Mouse (Mus musculus) MEL (cell line): ENCODE results near the gene Eml6. TPM values are rescaled to one million over a fixed set of nuclear protein-coding genes. Genes with fewer than 3 reads are reported as not detected.

Experiments
- DNase-seq: peaks from one replicate; pipeline ENCODE4 v3.0.0; 2011; ENCODE audit warnings: low read depth, low spot score
- H3K27ac ChIP-seq: 2 replicates; pipeline ENCODE4 v1.5.1; 2012; ENCODE audit warnings: low read depth, mild to moderate bottlenecking, control low read depth, low read length, moderate library complexity; ENCODE audit not compliant: control insufficient read depth
- H3K27me3 ChIP-seq, 2 experiments: fragments of 150-350 bp in 1 of 2; sonication (generic) in 1 of 2; 2 replicates each; pipeline ENCODE4 v1.6.1; 2012; ENCODE audit warnings: low read length in 2 of 2, mild to moderate bottlenecking in 2 of 2, improper control_type of control experiment in 1 of 2, moderate library complexity in 1 of 2; ENCODE audit not compliant: insufficient read depth in 2 of 2, control insufficient read depth in 1 of 2
- H3K36me3 ChIP-seq, 2 experiments: 2 replicates each; pipeline ENCODE4 v1.6.1; 2012 to 2014; ENCODE audit warnings: low read length in 2 of 2, improper control_type of control experiment in 1 of 2, inconsistent platforms in 1 of 2, mild to moderate bottlenecking in 1 of 2; ENCODE audit not compliant: insufficient read depth in 2 of 2, control insufficient read depth in 1 of 2
- H3K4me1 ChIP-seq, 2 experiments: fragments of 150-350 bp in 1 of 2; sonication (generic) in 1 of 2; 2 replicates each; pipeline ENCODE4 v1.6.1; 2012; ENCODE audit warnings: low read length in 2 of 2, improper control_type of control experiment in 1 of 2, mild to moderate bottlenecking in 1 of 2; ENCODE audit not compliant: insufficient read depth in 2 of 2, control insufficient read depth in 1 of 2
- H3K4me3 ChIP-seq, 2 experiments: fragments of 150-350 bp in 1 of 2; sonication (generic) in 1 of 2; 2 replicates each; pipeline ENCODE4 v1.5.1; 2012; ENCODE audit warnings: low read depth in 2 of 2, low read length in 2 of 2, mild to moderate bottlenecking in 2 of 2, moderate library complexity in 2 of 2, control low read depth in 1 of 2, improper control_type of control experiment in 1 of 2; ENCODE audit not compliant: control insufficient read depth in 1 of 2, insufficient read depth in 1 of 2
- H3K79me2 ChIP-seq: 2 replicates; pipeline ENCODE4 v1.6.1; 2012; ENCODE audit warnings: mild to moderate bottlenecking, low read length, moderate library complexity; ENCODE audit not compliant: control insufficient read depth, poor library complexity, insufficient read depth
- H3K9ac ChIP-seq: 2 replicates; pipeline ENCODE4 v1.6.1; 2012; ENCODE audit warnings: low read depth, mild to moderate bottlenecking, control low read depth, low read length, moderate library complexity; ENCODE audit not compliant: control insufficient read depth, poor library complexity, severe bottlenecking
- H3K9me3 ChIP-seq: fragments of 150-350 bp; sonication (generic); replicated peaks from 2 replicates; pipeline ENCODE4 v1.6.1; 2012; ENCODE audit warnings: mild to moderate bottlenecking, low read length, improper control_type of control experiment, moderate library complexity; ENCODE audit not compliant: insufficient read depth
- BHLHE40 ChIP-seq: IDR thresholded peaks from 2 replicates; pipeline ENCODE4 v1.6.1; 2012; ENCODE audit warnings: low read depth, mild to moderate bottlenecking, inconsistent platforms, low read length, improper control_type of control experiment, borderline replicate concordance
- CHD1 ChIP-seq: IDR thresholded peaks from 2 replicates; pipeline ENCODE4 v1.6.1; 2012; ENCODE audit warnings: low read depth, mild to moderate bottlenecking, inconsistent platforms, low read length, improper control_type of control experiment
- ETS1 ChIP-seq: IDR thresholded peaks from 2 replicates; pipeline ENCODE4 v1.6.1; 2012; ENCODE audit warnings: low read depth, mild to moderate bottlenecking, inconsistent platforms, low read length, improper control_type of control experiment, moderate library complexity
- GABPA ChIP-seq: IDR thresholded peaks from 2 replicates; pipeline ENCODE4 v1.6.1; 2012; ENCODE audit warnings: low read depth, mild to moderate bottlenecking, inconsistent platforms, low read length, improper control_type of control experiment, moderate library complexity
- GATA1 ChIP-seq: IDR thresholded peaks from 2 replicates; pipeline ENCODE4 v1.6.1; 2011; ENCODE audit warnings: low read depth, low read length, improper control_type of control experiment
- JUND ChIP-seq: IDR thresholded peaks from 2 replicates; pipeline ENCODE4 v1.6.1; 2011; ENCODE audit warnings: low read depth, mild to moderate bottlenecking, improper control_type of control experiment, low read length
- MAFK ChIP-seq: IDR thresholded peaks from 2 replicates; pipeline ENCODE4 v1.6.1; 2011; ENCODE audit warnings: low read depth, mild to moderate bottlenecking, low read length, improper control_type of control experiment, borderline replicate concordance
- MAX ChIP-seq: IDR thresholded peaks from 2 replicates; pipeline ENCODE4 v1.6.1; 2011; ENCODE audit warnings: low read length, improper control_type of control experiment
- MXI1 ChIP-seq: IDR thresholded peaks from 2 replicates; pipeline ENCODE4 v1.6.1; 2011; ENCODE audit warnings: mild to moderate bottlenecking, low read depth, low read length, improper control_type of control experiment
- POLR2A ChIP-seq, 2 experiments: IDR thresholded peaks; 2 replicates each; pipeline ENCODE4 v1.6.1; 2011 to 2012; ENCODE audit warnings: low read length in 2 of 2, mild to moderate bottlenecking in 2 of 2, control low read depth in 1 of 2, improper control_type of control experiment in 1 of 2, low read depth in 1 of 2, moderate library complexity in 1 of 2; ENCODE audit not compliant: control insufficient read depth in 1 of 2, insufficient read depth in 1 of 2, poor library complexity in 1 of 2
- POLR2AphosphoS2 ChIP-seq: IDR thresholded peaks from 2 replicates; pipeline ENCODE4 v1.6.1; 2011; ENCODE audit warnings: low read length, improper control_type of control experiment
- SIN3A ChIP-seq: IDR thresholded peaks from 2 replicates; pipeline ENCODE4 v1.6.1; 2012; ENCODE audit warnings: low read length, improper control_type of control experiment, inconsistent platforms
- SMC3 ChIP-seq: IDR thresholded peaks from 2 replicates; pipeline ENCODE4 v1.6.1; 2011; ENCODE audit warnings: low read depth, low read length, improper control_type of control experiment
- TAL1 ChIP-seq: IDR thresholded peaks from 2 replicates; pipeline ENCODE4 v1.6.1; 2012; ENCODE audit warnings: mild to moderate bottlenecking, inconsistent platforms, low read length, moderate library complexity, mixed read lengths
- TBP ChIP-seq: IDR thresholded peaks from 2 replicates; pipeline ENCODE4 v1.8.0; 2011; ENCODE audit warnings: low read depth, low read length, improper control_type of control experiment
- USF1 ChIP-seq: IDR thresholded peaks from 2 replicates; pipeline ENCODE4 v1.6.1; 2014; ENCODE audit warnings: low read depth, mild to moderate bottlenecking, inconsistent platforms, low read length, improper control_type of control experiment, moderate library complexity
- USF2 ChIP-seq, 2 experiments: IDR thresholded peaks; 2 replicates each; pipeline ENCODE4 v1.6.1; 2011 to 2012; ENCODE audit warnings: improper control_type of control experiment in 2 of 2, low read length in 2 of 2, borderline replicate concordance in 1 of 2, inconsistent platforms in 1 of 2, low read depth in 1 of 2, mild to moderate bottlenecking in 1 of 2; ENCODE audit not compliant: insufficient read depth in 1 of 2
- ZMIZ1 ChIP-seq: IDR thresholded peaks from 2 replicates; pipeline ENCODE4 v1.6.1; 2012; ENCODE audit warnings: low read depth, mild to moderate bottlenecking, inconsistent platforms, low read length, improper control_type of control experiment, moderate library complexity
- polyA plus RNA-seq, 2 experiments: library from polyadenylated mRNA; stranded (reverse) in 1 of 2; unstranded in 1 of 2; fragments of >175 nt in 1 of 2; fragments of >200 nt in 1 of 2; gene quantifications; 2 replicates each; pipeline versions ENCODE4 v1.2.1 to v1.2.4; 2012; ENCODE audit warnings: low replicate concordance in 2 of 2, low read depth in 1 of 2; ENCODE audit not compliant: insufficient read length in 2 of 2, insufficient read depth in 1 of 2, missing spikeins in 1 of 2
- total RNA-seq: library from RNA; depleted of rRNA; stranded (reverse); fragments of 300-350 nt; gene quantifications from 2 replicates; pipeline ENCODE4 v1.2.3, GENCODE M21; 2012

The Eml6 gene
- total and polyA plus RNA-seq, 3 experiments, result 2.7 to 2.8 TPM; not detected in 1

DNA sequence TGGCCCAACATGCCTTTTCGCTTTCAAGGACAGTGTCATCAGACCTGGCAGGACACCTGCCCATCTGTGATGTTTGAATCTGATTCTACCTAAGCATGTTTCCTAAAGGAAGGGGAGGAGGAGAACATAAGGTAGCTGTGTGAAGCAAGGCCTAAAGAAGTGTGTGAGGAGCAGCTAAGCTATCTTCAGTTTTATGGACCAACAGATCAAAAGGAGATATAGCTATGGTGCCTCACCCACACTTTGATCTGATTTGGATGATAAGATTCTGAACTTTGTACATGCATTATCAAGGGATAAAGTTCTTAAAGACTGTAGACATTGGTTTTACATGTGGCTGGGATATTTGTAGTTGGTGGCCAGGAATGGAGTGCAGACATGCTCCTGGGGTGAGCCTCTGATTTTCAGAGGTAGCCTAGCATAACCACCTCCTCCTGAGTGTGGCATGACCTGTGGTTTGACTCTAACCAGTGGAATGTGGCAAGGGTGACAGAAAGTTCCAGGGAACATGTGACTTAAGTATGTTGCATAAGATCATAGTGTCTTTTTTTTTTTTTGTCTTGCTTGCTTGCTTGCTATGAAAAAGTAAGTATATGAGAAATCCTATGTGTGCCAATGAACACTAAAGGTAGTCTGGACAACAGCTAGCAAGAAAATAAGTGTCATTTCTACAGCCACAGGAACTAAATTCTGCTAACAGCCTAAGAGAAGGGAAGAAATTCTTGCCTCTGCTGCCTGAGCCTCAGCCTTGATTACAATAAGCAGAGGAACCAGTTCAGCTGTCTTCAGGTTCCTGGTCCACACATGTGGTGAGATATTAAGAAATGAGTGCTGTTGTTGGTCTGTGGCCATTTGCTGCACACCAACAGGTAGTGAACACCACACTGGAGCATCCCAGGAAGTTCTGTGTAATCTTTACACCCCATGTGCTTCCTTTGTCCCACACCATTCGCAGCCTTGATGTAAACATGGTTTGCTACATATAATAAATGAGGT is 224.1 kb downstream of the Eml6 start:
- no peaks in the 10 kb centered on the region for H3K36me3 ChIP-seq
- no peak overlapping the region for H3K27ac ChIP-seq
- H3K4me1 ChIP-seq, result no peaks in the 10 kb centered on the region
- H3K4me3 ChIP-seq, result no peak overlapping the region
- no peak overlapping the region for H3K9ac ChIP-seq
- H3K79me2 ChIP-seq, result no peaks in the 10 kb centered on the region
- DNase-seq, result no peak
- TF ChIP-seq SIN3A, result no peak
- TF ChIP-seq, all 39 proteins: peak for 0
- Histone ChIP-seq H3K27me3 (no peaks in the 10 kb centered on the region), H3K9me3 (no peaks in the 10 kb centered on the region)

DNA sequence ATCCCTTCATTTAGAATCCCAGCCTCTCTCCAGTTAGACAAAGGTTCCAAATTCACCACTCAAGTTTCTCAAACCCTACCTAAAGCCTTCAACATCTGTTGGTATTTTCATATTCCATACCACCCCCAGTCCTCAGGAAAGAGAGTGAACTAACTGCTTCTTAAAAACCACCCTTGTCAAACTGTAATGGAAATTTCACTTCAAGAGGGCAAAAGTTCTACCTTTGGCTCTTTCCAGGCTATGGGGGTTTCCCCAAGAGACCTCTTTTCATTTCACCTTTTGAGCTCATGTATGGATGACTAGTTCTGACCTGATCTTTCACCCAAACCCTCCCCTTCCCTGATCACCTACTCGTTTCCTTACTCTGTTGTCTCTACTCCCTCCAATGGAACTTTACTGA is 226.0 kb downstream of the Eml6 start:
- no peak for TF ChIP-seq GATA1
- TF ChIP-seq JUND, result no peak
- TF ChIP-seq SIN3A, result no peak
- no peak for TF ChIP-seq SMC3
- no peak for TF ChIP-seq CHD1
- TF ChIP-seq USF1, result no peak
- no peak for TF ChIP-seq GABPA
- TF ChIP-seq MAFK, result no peak
- no peak for TF ChIP-seq MXI1
- no peak for TF ChIP-seq POLR2A (IDR thresholded peaks at IDR 0.05; ENCODE audit: control insufficient read depth in 1 of 2, insufficient read depth in 1 of 2, low read depth in 1 of 2, low read length in 2 of 2, poor library complexity in 1 of 2)
- TF ChIP-seq MAX, result no peak
- TF ChIP-seq ETS1, result no peak
- no peak for TF ChIP-seq POLR2AphosphoS2
- no peak for TF ChIP-seq TBP
- TF ChIP-seq, all 39 proteins: peak for 0
- DNase-seq, result no peak
- Histone ChIP-seq H3K9me3 (no peaks in the 10 kb centered on the region), H3K9ac (no peak overlapping the region), H3K36me3 (no peaks in the 10 kb centered on the region), H3K27ac (no peak overlapping the region), H3K79me2 (no peaks in the 10 kb centered on the region), H3K4me3 (no peak overlapping the region), H3K4me1 (no peaks in the 10 kb centered on the region), H3K27me3 (no peaks in the 10 kb centered on the region)

GRCm38 (mm10) chr11:29795106-29795505 is 230.7 kb downstream of the Eml6 start:
- H3K4me3 ChIP-seq, result no peak overlapping the region
- no peaks in the 10 kb centered on the region for H3K9me3 ChIP-seq
- no peak overlapping the region for H3K27ac ChIP-seq
- no peak overlapping the region for H3K9ac ChIP-seq
- no peaks in the 10 kb centered on the region for H3K79me2 ChIP-seq
- H3K27me3 ChIP-seq, result no peaks in the 10 kb centered on the region
- DNase-seq, result no peak
- H3K36me3 ChIP-seq, result peaks cover 0 to 10% of the 10 kb centered on the region in 2 experiments; a peak in 2 of 4 replicates
- no peak for TF ChIP-seq USF2 (IDR thresholded peaks at IDR 0.05; ENCODE audit: borderline replicate concordance in 1 of 2, insufficient read depth in 1 of 2, low read depth in 1 of 2, low read length in 2 of 2)
- TF ChIP-seq TAL1, result no peak
- no peak for TF ChIP-seq BHLHE40
- TF ChIP-seq ZMIZ1, result no peak
- no peak for TF ChIP-seq USF1
- H3K4me1 ChIP-seq, result peaks cover 6 to 10% of the 10 kb centered on the region in 2 experiments; a peak in 3 of 4 replicates
